Mouse (Mus musculus) liver, embryonic 11.5 days (tissue): ENCODE data around the gene Ppp6r2. TPM values are rescaled to one million over a fixed set of nuclear protein-coding genes. Genes with fewer than 3 reads are reported as not detected.

Source experiments
- ATAC-seq: fragments of 200-750 bp; cut with Nextera tagmentation; replicated peaks from 2 replicates; pipeline ENCODE4 v1.8.0; 2017; ENCODE audit warnings: moderate number of reproducible peaks, mild to moderate bottlenecking, moderate TSS enrichment, moderate library complexity; ENCODE audit not compliant: low FRiP score
- DNase-seq: peaks from one replicate; pipeline ENCODE4 v3.0.0-alpha.2; 2017; ENCODE audit warnings: low spot score
- H3K27ac ChIP-seq: fragments of 300-500 bp; sonication (generic); 2 replicates; pipeline ENCODE4 v1.5.1; 2014; ENCODE audit warnings: mild to moderate bottlenecking, low read depth, low read length, control low read depth
- H3K27me3 ChIP-seq: fragments of 300-500 bp; sonication (generic); replicated peaks from 2 replicates; pipeline ENCODE4 v1.6.1; 2014; ENCODE audit warnings: low read length, mixed read lengths; ENCODE audit not compliant: control insufficient read depth, insufficient read depth
- H3K36me3 ChIP-seq: fragments of 300-500 bp; sonication (generic); 2 replicates; pipeline ENCODE4 v1.6.1; 2014; ENCODE audit warnings: mild to moderate bottlenecking, low read length, moderate library complexity, mixed read lengths; ENCODE audit not compliant: control insufficient read depth, insufficient read depth
- H3K4me1 ChIP-seq: fragments of 300-500 bp; sonication (generic); replicated peaks from 2 replicates; pipeline ENCODE4 v1.6.1; 2014; ENCODE audit warnings: low read length, mixed read lengths; ENCODE audit not compliant: control insufficient read depth, insufficient read depth
- H3K4me2 ChIP-seq: fragments of 300-500 bp; sonication (generic); 2 replicates; pipeline ENCODE4 v1.6.1; 2014; ENCODE audit warnings: mild to moderate bottlenecking, control low read depth, moderate library complexity
- H3K4me3 ChIP-seq: fragments of 300-500 bp; sonication (generic); 2 replicates; pipeline ENCODE4 v1.5.1; 2014; ENCODE audit warnings: low read depth, low read length, control low read depth
- H3K9ac ChIP-seq: fragments of 300-500 bp; sonication (generic); 2 replicates; pipeline ENCODE4 v1.6.1; 2014; ENCODE audit warnings: low read depth, low read length, control low read depth
- H3K9me3 ChIP-seq: fragments of 300-500 bp; sonication (generic); 2 replicates; pipeline ENCODE4 v1.6.1; 2016; ENCODE audit warnings: low read length, inconsistent platforms, mixed read lengths; ENCODE audit not compliant: control insufficient read depth
- WGBS: fragments of 180-500 bp; shearing (Covaris S2); extraction: QIAGEN DNeasy Blood & Tissue Kit; methylation state at CpG from one replicate; pipeline ENCODE4 v1.1.7; 2014; 5-methylcytosine and 5-hydroxymethylcytosine counted together
- polyA plus RNA-seq: library from polyadenylated mRNA; unstranded; fragments of >200 nt; fragmentation: Nextera tagmentation; extraction: Ambion mirVana; gene quantifications from 2 replicates; pipeline ENCODE4 v1.2.1, GENCODE M21; 2014

The Ppp6r2 gene
- polyA plus RNA-seq, 1 experiment from 2014 or later = 25.0 TPM

GRCm38 (mm10) chr15:89300180-89300579 is 88.8 kb downstream of the Ppp6r2 start:
- H3K27me3 ChIP-seq = no peaks in the 10 kb centered on the region
- H3K36me3 ChIP-seq = peaks cover 56% of the 10 kb centered on the region
- DNase-seq (no peak), ATAC-seq (peak; percentile 13; the same call in 1 of the 2 replicates)
- H3K4me2 ChIP-seq = no peak overlapping the region
- H3K9me3 ChIP-seq = no peaks in the 10 kb centered on the region
- H3K4me3 ChIP-seq = no peak overlapping the region
- peaks cover 12% of the 10 kb centered on the region for H3K4me1 ChIP-seq
- no peak overlapping the region for H3K27ac ChIP-seq
- WGBS = 95% methylated on average over 13 of the region's 13 CpGs
- no peak overlapping the region for H3K9ac ChIP-seq

GRCm38 (mm10) chr15:89300600-89300999 is 89.2 kb downstream of the Ppp6r2 start:
- no peak overlapping the region for H3K27ac ChIP-seq
- H3K4me3 ChIP-seq = no peak overlapping the region
- 92% methylated on average over 8 of the region's 8 CpGs for WGBS
- H3K9ac ChIP-seq = no peak overlapping the region
- peaks cover 54% of the 10 kb centered on the region for H3K36me3 ChIP-seq
- no peaks in the 10 kb centered on the region for H3K27me3 ChIP-seq
- ATAC-seq = no peak
- H3K9me3 ChIP-seq = no peaks in the 10 kb centered on the region
- H3K4me2 ChIP-seq = no peak overlapping the region
- DNase-seq = no peak
- H3K4me1 ChIP-seq = peaks cover 8% of the 10 kb centered on the region; the same call in 1 of the 2 replicates

GRCm38 (mm10) chr15:89305966-89306365 is 94.6 kb downstream of the Ppp6r2 start:
- ATAC-seq (no peak), DNase-seq (no peak)
- Histone ChIP-seq H3K27me3 (no peaks in the 10 kb centered on the region), H3K9me3 (no peaks in the 10 kb centered on the region), H3K4me2 (no peak overlapping the region), H3K36me3 (peaks cover 41% of the 10 kb centered on the region), H3K4me1 (peaks cover 18% of the 10 kb centered on the region), H3K27ac (no peak overlapping the region), H3K4me3 (no peak overlapping the region), H3K9ac (no peak overlapping the region)
- 92% methylated on average over 1 of the region's 1 CpGs for WGBS

- no peak for DNase-seq
- Histone ChIP-seq H3K4me2 (no peak overlapping the region), H3K27ac (no peak overlapping the region), H3K27me3 (no peaks in the 10 kb centered on the region), H3K9ac (no peak overlapping the region), H3K9me3 (no peaks in the 10 kb centered on the region), H3K4me3 (no peak overlapping the region), H3K36me3 (peaks cover 31% of the 10 kb centered on the region), H3K4me1 (peaks cover 18% of the 10 kb centered on the region)
- 87% methylated on average over 13 of the region's 13 CpGs for WGBS
- ATAC-seq = no peak
Observed at GRCm38 (mm10) chr15:89307461-89307860, 96.1 kb downstream of the Ppp6r2 start.

GRCm38 (mm10) chr15:89308406-89309139 is 97.2 kb downstream of the Ppp6r2 start:
- H3K36me3 ChIP-seq = peaks cover 24% of the 10 kb centered on the region
- no peak overlapping the region for H3K9ac ChIP-seq
- no peak overlapping the region for H3K4me3 ChIP-seq
- DNase-seq (no peak), ATAC-seq (no peak)
- 78% methylated on average over 7 of the region's 7 CpGs for WGBS
- H3K9me3 ChIP-seq = no peaks in the 10 kb centered on the region
- no peaks in the 10 kb centered on the region for H3K27me3 ChIP-seq
- H3K4me1 ChIP-seq = peaks cover 25% of the 10 kb centered on the region
- no peak overlapping the region for H3K27ac ChIP-seq
- H3K4me2 ChIP-seq = no peak overlapping the region

- 48% methylated on average over 6 of the region's 6 CpGs for WGBS
- Histone ChIP-seq H3K4me3 (no peak overlapping the region), H3K27ac (no peak overlapping the region), H3K36me3 (peaks cover 16% of the 10 kb centered on the region), H3K9ac (no peak overlapping the region), H3K27me3 (no peaks in the 10 kb centered on the region), H3K4me2 (no peak overlapping the region; the same call in 1 of the 2 replicates), H3K4me1 (peaks cover 34% of the 10 kb centered on the region), H3K9me3 (no peaks in the 10 kb centered on the region)
- ATAC-seq = 0 out of 2 replicates have a peak, but pooled peaks have one; percentile 12
- DNase-seq = no peak
Observed at GRCm38 (mm10) chr15:89309962-89310498, 98.7 kb downstream of the Ppp6r2 start.

GRCm38 (mm10) chr15:89313359-89313758 is 102.0 kb downstream of the Ppp6r2 start:
- H3K4me1 ChIP-seq = peaks cover 32% of the 10 kb centered on the region
- WGBS = 75% methylated on average over 4 of the region's 4 CpGs
- DNase-seq = no peak

GRCm38 (mm10) chr15:89314107-89314506 is 102.8 kb downstream of the Ppp6r2 start:
- peak overlapping the region; percentile 98 for H3K4me3 ChIP-seq
- peaks cover 28% of the 10 kb centered on the region for H3K4me1 ChIP-seq
- no peak; the same call in 1 of the 2 replicates for ATAC-seq
- H3K36me3 ChIP-seq = no peaks in the 10 kb centered on the region
- H3K9me3 ChIP-seq = no peaks in the 10 kb centered on the region
- peak overlapping the region; percentile 88 for H3K4me2 ChIP-seq
- H3K27ac ChIP-seq = no peak overlapping the region
- DNase-seq = no peak
- no peaks in the 10 kb centered on the region for H3K27me3 ChIP-seq
- WGBS = 31% methylated on average over 3 of the region's 3 CpGs
- H3K9ac ChIP-seq = peak overlapping the region; percentile 85

More at GRCm38 (mm10) chr15:89313359-89313758, 102.0 kb downstream of the Ppp6r2 start:
- Histone ChIP-seq H3K4me3 (peak overlapping the region; percentile 98), H3K4me2 (peak overlapping the region; percentile 88), H3K9ac (peak overlapping the region; percentile 22; the same call in 1 of the 2 replicates), H3K9me3 (no peaks in the 10 kb centered on the region), H3K36me3 (no peaks in the 10 kb centered on the region), H3K27me3 (no peaks in the 10 kb centered on the region), H3K27ac (no peak overlapping the region)
- ATAC-seq = no peak
